7 mouse cellular contexts compared by ENCODE assay signal in the genomic region with DNA sequence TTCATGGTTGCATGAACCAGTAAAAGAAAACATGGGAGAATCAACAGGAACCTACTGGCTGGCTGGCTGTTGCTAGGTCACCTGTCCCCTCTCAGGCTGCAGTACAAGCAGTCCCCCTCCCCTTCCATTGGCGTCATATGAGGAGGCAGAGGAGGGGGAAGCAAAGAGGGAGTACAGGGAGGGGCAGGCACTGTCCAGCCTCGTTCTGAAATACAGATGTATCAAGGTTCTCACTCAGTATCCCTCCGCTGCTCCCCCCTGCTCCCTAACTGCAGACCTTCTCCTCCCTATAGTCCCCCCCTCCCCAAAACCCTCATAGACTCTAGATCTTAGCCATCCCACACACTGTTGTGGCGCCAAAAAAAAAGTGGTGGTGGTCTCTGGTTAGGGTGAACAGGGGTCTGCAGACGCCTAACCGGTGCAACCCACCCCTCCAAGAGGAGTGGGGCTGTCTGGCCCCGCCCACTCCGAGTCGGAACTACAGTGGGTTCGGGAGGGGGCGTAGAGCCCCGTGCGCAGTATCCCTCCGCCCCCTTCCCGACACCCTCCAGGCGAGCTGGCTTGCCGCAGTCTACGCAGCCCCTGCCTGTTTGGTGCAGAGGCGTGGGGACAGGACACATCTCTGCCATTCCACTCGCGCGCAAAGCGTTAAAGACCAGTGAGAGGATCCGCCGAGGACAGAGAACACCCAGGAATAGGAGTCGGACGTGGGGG. TPM values are rescaled to one million over a fixed set of nuclear protein-coding genes. Genes with fewer than 3 reads are reported as not detected.
DNase-seq lines count a peak whose midpoint lies in the region; ATAC-seq and TF ChIP-seq lines count a peak whose summit lies in the region.
"Not testable (repeated sequence)": the region's sequence is repeated elsewhere in the genome, so short reads cannot be mapped to it uniquely, and the experiment has no call there.

No protein-coding gene starts in this region.

- TF ChIP-seq POLR2A in embryonic fibroblast, embryonic 13.5 days (IDR thresholded peaks at IDR 0.05; ENCODE audit: low read depth, low read length): peak; percentile 51

- H3K9ac ChIP-seq in heart, embryonic 15.5 days: peak overlapping the region; percentile 65
- H3K9ac ChIP-seq in kidney, embryonic 16.5 days (replicated peaks; ENCODE audit: low read length): peak overlapping the region; percentile 62
- peak overlapping the region; percentile 74 for H3K9ac ChIP-seq in limb, embryonic 13.5 days
- H3K9ac ChIP-seq in midbrain, embryonic 11.5 days (ENCODE audit: low read length): peak overlapping the region; percentile 63

- H3K9me3 ChIP-seq in heart, embryonic 15.5 days (replicated peaks); kidney, embryonic 16.5 days (ENCODE audit: low read length); limb, embryonic 13.5 days; midbrain, embryonic 11.5 days (ENCODE audit: control insufficient read depth, low read length): not testable (repeated sequence)

- not testable (repeated sequence) for H3K27me3 ChIP-seq in heart, embryonic 15.5 days; kidney, embryonic 16.5 days (ENCODE audit: insufficient read depth, low read length); limb, embryonic 13.5 days; midbrain, embryonic 11.5 days (ENCODE audit: control insufficient read depth, insufficient read depth, low read length)

- H3K4me1 ChIP-seq in embryonic fibroblast, embryonic 13.5 days (ENCODE audit: control insufficient read depth, insufficient read depth, low read length); heart, embryonic 15.5 days (replicated peaks); kidney, embryonic 16.5 days (ENCODE audit: insufficient read depth, low read length); limb, embryonic 13.5 days; midbrain, embryonic 11.5 days (ENCODE audit: control insufficient read depth, insufficient read depth, low read length): not testable (repeated sequence)

- H3K27ac ChIP-seq in embryonic fibroblast, embryonic 13.5 days (ENCODE audit: insufficient read depth, low read length); kidney, embryonic 16.5 days (ENCODE audit: low read length): not testable (repeated sequence)
- peak overlapping the region; percentile 34; the same call in 1 of the 2 replicates for H3K27ac ChIP-seq in heart, embryonic 15.5 days
- H3K27ac ChIP-seq in limb, embryonic 13.5 days: peak overlapping the region; percentile 39; the same call in 1 of the 2 replicates
- H3K27ac ChIP-seq in midbrain, embryonic 11.5 days (ENCODE audit: low read depth, low read length): peak overlapping the region; percentile 30; the same call in 1 of the 2 replicates

- peak overlapping the region; percentile 25 for H3K4me3 ChIP-seq in embryonic fibroblast, embryonic 13.5 days (ENCODE audit: insufficient read depth, low read length)
- peak overlapping the region; percentile 61 for H3K4me3 ChIP-seq in heart, embryonic 15.5 days
- H3K4me3 ChIP-seq in kidney, embryonic 16.5 days (ENCODE audit: low read length): peak overlapping the region; percentile 58
- H3K4me3 ChIP-seq in limb, embryonic 13.5 days: peak overlapping the region; percentile 61
- H3K4me3 ChIP-seq in midbrain, embryonic 11.5 days (ENCODE audit: low read depth, low read length): peak overlapping the region; percentile 47

- not testable (repeated sequence) for H3K36me3 ChIP-seq in heart, embryonic 15.5 days; kidney, embryonic 16.5 days (ENCODE audit: insufficient read depth, low read length); midbrain, embryonic 11.5 days (ENCODE audit: control insufficient read depth, insufficient read depth, low read length)
- peaks cover 18% of the 10 kb centered on the region for H3K36me3 ChIP-seq in limb, embryonic 13.5 days

- 19% methylated on average over 17 of the region's 27 CpGs for WGBS in heart, embryonic 15.5 days
- 35% methylated on average over 25 of the region's 27 CpGs for WGBS in kidney, embryonic 16.5 days
- WGBS in limb, embryonic 13.5 days: 23% methylated on average over 20 of the region's 27 CpGs
- 17% methylated on average over 24 of the region's 27 CpGs for WGBS in midbrain, embryonic 11.5 days

- not testable (repeated sequence) for TF ChIP-seq CTCF in embryonic fibroblast, embryonic 13.5 days (IDR thresholded peaks at IDR 0.05; ENCODE audit: borderline replicate concordance, insufficient read depth, low read length)

- H3K4me2 ChIP-seq in heart, embryonic 15.5 days: peak overlapping the region; percentile 71
- H3K4me2 ChIP-seq in kidney, embryonic 16.5 days (replicated peaks; ENCODE audit: low read depth, low read length): peak overlapping the region; percentile 53
- peak overlapping the region; percentile 68 for H3K4me2 ChIP-seq in limb, embryonic 13.5 days (replicated peaks)
- peak overlapping the region; percentile 59 for H3K4me2 ChIP-seq in midbrain, embryonic 11.5 days

- peak; percentile 85 for ATAC-seq in heart, embryonic 15.5 days (replicated peaks; ENCODE audit: insufficient number of reproducible peaks, insufficient read depth, low FRiP score, low read depth)
- peak; percentile 91 for ATAC-seq in kidney, embryonic 16.5 days (ENCODE audit: low FRiP score, low TSS enrichment)
- peak; percentile 93 for ATAC-seq in limb, embryonic 13.5 days (ENCODE audit: low FRiP score, low read depth)
- ATAC-seq in midbrain, embryonic 11.5 days (ENCODE audit: low FRiP score): peak; percentile 93

- DNase-seq in brain, embryonic 18.5 days (ENCODE audit: low read depth, low spot score): peak; percentile 72
- peak; percentile 93 for DNase-seq in midbrain, embryonic 11.5 days (ENCODE audit: low spot score, missing footprints)
- peak; percentile 42 to 45 for DNase-seq in right cerebral cortex, postnatal 36 days (ENCODE audit: low spot score in 2 of 2)

RNA-seq across cellular contexts. Expression of a gene that starts 1.6 kb away (rescaled TPM):
- polyA plus RNA-seq in embryonic fibroblast, embryonic 13.5 days (2011; ENCODE audit: insufficient read length, low read depth, missing spikeins): 27.6 and 32.9 TPM in 2 replicates
- 62.3 and 62.8 TPM in 2 replicates for polyA plus RNA-seq in heart, embryonic 15.5 days (2015; fragmentation: Nextera tagmentation; extraction: Ambion mirVana)
- polyA plus RNA-seq in kidney, embryonic 16.5 days (2015; fragmentation: Nextera tagmentation; extraction: Ambion mirVana): 53.8 and 55.5 TPM in 2 replicates
- 61.5 and 64.2 TPM in 2 replicates for polyA plus RNA-seq in limb, embryonic 13.5 days (2015; fragmentation: Nextera tagmentation; extraction: Ambion mirVana)
- polyA plus RNA-seq in midbrain, embryonic 11.5 days (2014; fragmentation: Nextera tagmentation; extraction: Ambion mirVana): 67.1 and 79.6 TPM in 2 replicates

RNA-seq across cellular contexts. Expression of a gene that starts 43.1 kb away (rescaled TPM):
- polyA plus RNA-seq in embryonic fibroblast, embryonic 13.5 days (2011; ENCODE audit: insufficient read length, low read depth, missing spikeins): 2.4 and 6.3 TPM in 2 replicates
- 17.6 and 22.7 TPM in 2 replicates for polyA plus RNA-seq in heart, embryonic 15.5 days (2015; fragmentation: Nextera tagmentation; extraction: Ambion mirVana)
- polyA plus RNA-seq in kidney, embryonic 16.5 days (2015; fragmentation: Nextera tagmentation; extraction: Ambion mirVana): 24.6 and 26.3 TPM in 2 replicates
- polyA plus RNA-seq in limb, embryonic 13.5 days (2015; fragmentation: Nextera tagmentation; extraction: Ambion mirVana): 51.2 and 56.9 TPM in 2 replicates
- 38.9 and 48.1 TPM in 2 replicates for polyA plus RNA-seq in midbrain, embryonic 11.5 days (2014; fragmentation: Nextera tagmentation; extraction: Ambion mirVana)

RNA-seq across cellular contexts. Expression of a gene that starts 53.2 kb away (rescaled TPM):
- 9.9 and 10.5 TPM in 2 replicates for polyA plus RNA-seq in embryonic fibroblast, embryonic 13.5 days (2011; ENCODE audit: insufficient read length, low read depth, missing spikeins)
- 7.9 and 9.0 TPM in 2 replicates for polyA plus RNA-seq in heart, embryonic 15.5 days (2015; fragmentation: Nextera tagmentation; extraction: Ambion mirVana)
- polyA plus RNA-seq in kidney, embryonic 16.5 days (2015; fragmentation: Nextera tagmentation; extraction: Ambion mirVana): 9.9 and 10.2 TPM in 2 replicates
- polyA plus RNA-seq in limb, embryonic 13.5 days (2015; fragmentation: Nextera tagmentation; extraction: Ambion mirVana): 13.2 and 13.3 TPM in 2 replicates
- 9.6 and 10.4 TPM in 2 replicates for polyA plus RNA-seq in midbrain, embryonic 11.5 days (2014; fragmentation: Nextera tagmentation; extraction: Ambion mirVana)

RNA-seq across cellular contexts. Expression of a gene that starts 53.2 kb away (rescaled TPM):
- polyA plus RNA-seq in embryonic fibroblast, embryonic 13.5 days (2011; ENCODE audit: insufficient read length, low read depth, missing spikeins): 40.1 and 47.5 TPM in 2 replicates
- 26.1 and 35.1 TPM in 2 replicates for polyA plus RNA-seq in heart, embryonic 15.5 days (2015; fragmentation: Nextera tagmentation; extraction: Ambion mirVana)
- 46.2 and 48.0 TPM in 2 replicates for polyA plus RNA-seq in kidney, embryonic 16.5 days (2015; fragmentation: Nextera tagmentation; extraction: Ambion mirVana)
- 60.1 and 68.4 TPM in 2 replicates for polyA plus RNA-seq in limb, embryonic 13.5 days (2015; fragmentation: Nextera tagmentation; extraction: Ambion mirVana)
- polyA plus RNA-seq in midbrain, embryonic 11.5 days (2014; fragmentation: Nextera tagmentation; extraction: Ambion mirVana): 76.7 and 81.4 TPM in 2 replicates
